Mouse (Mus musculus): Measurements from ENCODE around the gene Fam117a.

- TF ChIP-seq CTCF (IDR thresholded peaks at IDR 0.05; ENCODE audit: borderline replicate concordance, insufficient read depth, low read depth, low read length) = no peak
- TF ChIP-seq POLR2A (IDR thresholded peaks at IDR 0.05; ENCODE audit: borderline replicate concordance, insufficient read depth, low read length) = no peak
These were observed 30.4 kb downstream of the Fam117a start for GRCm38 (mm10) chr11:95367011-95367735.

All from cerebellum, adult 2 months (tissue).